Comparison of ENCODE assay signal across 25 mouse cellular contexts in genomic region chr3:122090338-122090737, GRCm38 (mm10). TPM values are rescaled to one million over a fixed set of nuclear protein-coding genes. Genes with fewer than 3 reads are reported as not detected.
A peak's percentile ranks its signal among the peaks of the same experiment; 100 is the strongest.
DNase-seq lines count a peak whose midpoint lies in the region; ATAC-seq and TF ChIP-seq lines count a peak whose summit lies in the region.
"Had no signal": no experiment of that assay in that cellular context is flagged by ENCODE, and none has a peak within 500 bp of the region (broad histone marks: within the 10 kb centered on the region; RNA-seq: fewer than 3 reads in every experiment).

No protein-coding gene starts in this region.

- no peak overlapping the region for H3K9ac ChIP-seq in heart, postnatal 0 days (replicated peaks; ENCODE audit: low read depth, low read length)
- H3K9ac ChIP-seq: embryonic facial prominence, embryonic 12.5 days; forebrain, embryonic 13.5 days; forebrain, embryonic 15.5 days; forebrain, postnatal 0 days had no signal

- no peak overlapping the region for H3K4me2 ChIP-seq in heart, postnatal 0 days (ENCODE audit: low read depth, low read length)
- H3K4me2 ChIP-seq: embryonic facial prominence, embryonic 12.5 days; forebrain, embryonic 13.5 days; forebrain, embryonic 15.5 days had no signal

- no peaks in the 10 kb centered on the region for H3K27me3 ChIP-seq in heart, postnatal 0 days (ENCODE audit: control insufficient read depth, insufficient read depth, low read length)
- no peaks in the 10 kb centered on the region for H3K27me3 ChIP-seq in heart, embryonic 10.5 days (ENCODE audit: insufficient read depth, poor library complexity, severe bottlenecking)
- H3K27me3 ChIP-seq: CH12.LX; embryonic facial prominence, embryonic 12.5 days; forebrain, embryonic 15.5 days; Patski had no signal

- TF ChIP-seq EP300 in heart, postnatal 0 days (IDR thresholded peaks at IDR 0.05; ENCODE audit: low read depth) = no peak

- H3K9me3 ChIP-seq in heart, postnatal 0 days (replicated peaks; ENCODE audit: control insufficient read depth, low read length) = no peaks in the 10 kb centered on the region
- H3K9me3 ChIP-seq in heart, embryonic 10.5 days = no peaks in the 10 kb centered on the region
- H3K9me3 ChIP-seq: embryonic facial prominence, embryonic 10.5 days; embryonic facial prominence, embryonic 12.5 days; forebrain, embryonic 13.5 days; forebrain, embryonic 15.5 days; G1E had no signal

- no peak for ATAC-seq in heart, postnatal 0 days (ENCODE audit: insufficient read depth, low read depth)
- peak; percentile 15; the same call in 1 of the 2 replicates for ATAC-seq in megakaryocyte, adult 5-6 weeks (ENCODE audit: poor library complexity, severe bottlenecking)
- peak; percentile 32 for ATAC-seq in megakaryocyte progenitor cell, adult 5-6 weeks (replicated peaks; ENCODE audit: poor library complexity)
- ATAC-seq: activated CD4-positive, CD25-positive, alpha-beta regulatory T cell, adult 4 months; CD4-positive, CD25-positive, alpha-beta regulatory T cell, adult 4 months; forebrain, embryonic 13.5 days; forebrain, embryonic 15.5 days; forebrain, postnatal 0 days; Patski had no signal

- 67% methylated on average over 6 of the region's 6 CpGs for WGBS in heart, postnatal 0 days
- WGBS in heart, embryonic 10.5 days = 63% methylated on average over 6 of the region's 6 CpGs

- no peak overlapping the region for H3K27ac ChIP-seq in heart, postnatal 0 days (ENCODE audit: low read depth)
- H3K27ac ChIP-seq in heart, embryonic 10.5 days = no peak overlapping the region; the same call in 1 of the 2 replicates
- H3K27ac ChIP-seq: embryonic facial prominence, embryonic 10.5 days; embryonic facial prominence, embryonic 12.5 days; forebrain, embryonic 13.5 days; forebrain, embryonic 15.5 days had no signal

- TF ChIP-seq CTCF in heart, postnatal 0 days (IDR thresholded peaks at IDR 0.05; ENCODE audit: low read depth) = no peak

- H3K4me3 ChIP-seq in heart, postnatal 0 days (ENCODE audit: low read depth, low read length) = no peak overlapping the region
- H3K4me3 ChIP-seq in heart, embryonic 10.5 days = no peak overlapping the region
- H3K4me3 ChIP-seq: embryonic facial prominence, embryonic 10.5 days; embryonic facial prominence, embryonic 12.5 days; forebrain, embryonic 13.5 days; forebrain, embryonic 15.5 days had no signal

- H3K36me3 ChIP-seq in heart, postnatal 0 days (replicated peaks; ENCODE audit: control insufficient read depth, insufficient read depth, low read length) = no peaks in the 10 kb centered on the region
- H3K36me3 ChIP-seq in heart, embryonic 10.5 days = no peaks in the 10 kb centered on the region
- H3K36me3 ChIP-seq: embryonic facial prominence, embryonic 10.5 days; embryonic facial prominence, embryonic 12.5 days; forebrain, embryonic 15.5 days; G1E had no signal

- DNase-seq in heart, postnatal 0 days (ENCODE audit: low spot score) = peak; percentile 3
- no peak for DNase-seq in heart, embryonic 10.5 days (ENCODE audit: low spot score)
- no peak for DNase-seq in retina, postnatal 1 day
- DNase-seq in adrenal gland, postnatal 14 days = no peak
- DNase-seq: adrenal gland, adult 8-10 months; adrenal gland, postnatal 25 days; B cell, adult 2 months; cerebellum, adult 11 months; cerebellum, adult 18-20 months; cerebellum, adult 8-10 months; cerebellum, adult 9-11 months; cerebellum, postnatal 14 days; cerebellum, postnatal 36 days; forebrain, postnatal 0 days had no signal

- H3K4me1 ChIP-seq in heart, postnatal 0 days (ENCODE audit: control insufficient read depth, insufficient read depth) = peaks cover 15% of the 10 kb centered on the region; the same call in 1 of the 2 replicates
- peaks cover 22% of the 10 kb centered on the region for H3K4me1 ChIP-seq in heart, embryonic 10.5 days

RNA-seq across cellular contexts. Expression of gene Abca4, which starts 46.1 kb away (rescaled TPM):
- 20.9 and 21.9 TPM in 2 replicates for total RNA-seq in heart, postnatal 0 days (2014; rRNA removed; ENCODE audit: low replicate concordance)
- polyA plus RNA-seq in heart, postnatal 0 days (2015; fragmentation: Nextera tagmentation; extraction: Ambion mirVana) = 4.9 and 5.7 TPM in 2 replicates
- polyA plus RNA-seq in heart, embryonic 10.5 days (2016; fragmentation: Nextera tagmentation; extraction: Ambion mirVana) = 7.1 and 8.5 TPM in 2 replicates
- total RNA-seq in megakaryocyte, adult 5-6 weeks (2015) = 0.91 and 1.4 TPM in 2 replicates
- 0.57 and 0.92 TPM in 2 replicates for total RNA-seq in megakaryocyte, adult 5-6 weeks (2017)
- total RNA-seq in megakaryocyte progenitor cell, adult 5-6 weeks (2015) = 0.07 and 0.17 TPM in 2 replicates
- 0.12 and 0.30 TPM in 2 replicates for total RNA-seq in megakaryocyte progenitor cell, adult 5-6 weeks (2017)
- total RNA-seq in adrenal gland, postnatal 14 days (2021) = 2.3 and 3.5 TPM in 2 replicates
- polyA plus RNA-seq: activated CD4-positive, CD25-positive, alpha-beta regulatory T cell, adult 4 months; CD4-positive, CD25-positive, alpha-beta regulatory T cell, adult 4 months had no signal
